Mouse (Mus musculus) MEL (cell line): ENCODE data around the gene Gm4312.
"Not testable (repeated sequence)": the region's sequence is repeated elsewhere in the genome, so short reads cannot be mapped to it uniquely, and the experiment has no call there.

Experiments used
- CHD2 ChIP-seq: IDR thresholded peaks from 2 replicates; pipeline ENCODE4 v1.6.1; 2011; ENCODE audit warnings: low read length, improper control_type of control experiment
- CTCF ChIP-seq, 3 experiments: IDR thresholded peaks in 2 of 3; conservative IDR thresholded peaks in 1 of 3; 2 replicates each; pipeline ENCODE4 v1.5.1; 2011 to 2012; ENCODE audit warnings: low read length in 3 of 3, low read depth in 2 of 3, mild to moderate bottlenecking in 2 of 3, improper control_type of control experiment in 1 of 3, inconsistent platforms in 1 of 3, mixed read lengths in 1 of 3, moderate library complexity in 1 of 3; ENCODE audit not compliant: control insufficient read depth in 1 of 3, insufficient read depth in 1 of 3, poor library complexity in 1 of 3, severe bottlenecking in 1 of 3
- MAX ChIP-seq: IDR thresholded peaks from 2 replicates; pipeline ENCODE4 v1.6.1; 2011; ENCODE audit warnings: low read length, improper control_type of control experiment
- POLR2AphosphoS2 ChIP-seq: IDR thresholded peaks from 2 replicates; pipeline ENCODE4 v1.6.1; 2011; ENCODE audit warnings: low read length, improper control_type of control experiment
- ZC3H11A ChIP-seq: IDR thresholded peaks from 2 replicates; pipeline ENCODE4 v1.6.1; 2012; ENCODE audit warnings: low read depth, mild to moderate bottlenecking, inconsistent platforms, low read length, improper control_type of control experiment

GRCm38 (mm10) chr10:100361038-100361437, 21.3 kb downstream of the Gm4312 start, which contains the start of gene Gm4307:
- not testable (repeated sequence) for TF ChIP-seq CTCF (IDR thresholded peaks at IDR 0.05 in 2 of 3, conservative IDR thresholded peaks at IDR 0.05 in 1 of 3; ENCODE audit: control insufficient read depth in 1 of 3, insufficient read depth in 1 of 3, low read depth in 2 of 3, low read length in 3 of 3, poor library complexity in 1 of 3, severe bottlenecking in 1 of 3); CHD2; MAX; POLR2AphosphoS2; ZC3H11A
